Mouse (Mus musculus): ENCODE measurements around the gene Panx1.

GRCm38 (mm10) chr9:15041556-15041955 lies 3.7 kb downstream of the Panx1 start:
- TF ChIP-seq CTCF (IDR thresholded peaks at IDR 0.05): no peak
- TF ChIP-seq EP300 (IDR thresholded peaks at IDR 0.05): no peak
